Mouse (Mus musculus) liver, embryonic 14.5 days (tissue): ENCODE data around the gene Ror2.

ENCODE experiments used
- CTCF ChIP-seq: IDR thresholded peaks from 2 replicates; pipeline ENCODE4 v1.5.1; 2016; ENCODE audit warnings: antibody characterized with exemption, low read depth, control low read depth
- EP300 ChIP-seq: IDR thresholded peaks from 2 replicates; pipeline ENCODE4 v1.6.1; 2016; ENCODE audit warnings: antibody characterized with exemption, low read depth

GRCm38 (mm10) chr13:53068461-53068860 is 217.5 kb downstream of the Ror2 start:
- TF ChIP-seq CTCF (no peak), EP300 (no peak)
